Mouse (Mus musculus) brain, embryonic 14.5 days (tissue): ENCODE results near the gene Eps15l1.

Experiments used
- CTCF ChIP-seq: fragments of 200-500 bp; IDR thresholded peaks from 2 replicates; pipeline ENCODE4 v1.5.1; 2012; ENCODE audit warnings: inconsistent platforms, mild to moderate bottlenecking, moderate library complexity, borderline replicate concordance; ENCODE audit not compliant: insufficient read depth, insufficient read length; ENCODE audit errors: extremely low read depth
- POLR2A ChIP-seq: fragments of 200-500 bp; IDR thresholded peaks from 2 replicates; pipeline ENCODE4 v1.6.1; 2012; ENCODE audit warnings: mild to moderate bottlenecking, inconsistent platforms, borderline replicate concordance; ENCODE audit not compliant: poor library complexity, insufficient read depth, insufficient read length, severe bottlenecking; ENCODE audit errors: extremely low read depth

GRCm38 (mm10) chr8:72336273-72336672 lies 85.0 kb downstream of the Eps15l1 start:
- TF ChIP-seq POLR2A (no peak), CTCF (no peak)
